Mouse (Mus musculus) lung, postnatal 10 days (tissue): Measurements from ENCODE around the gene Lpin1.
A peak's percentile ranks its signal among the peaks of the same experiment; 100 is the strongest.

Experiments
- DNase-seq: peaks from one replicate; pipeline ENCODE4 v3.0.0; 2021

Gene Lpin1

GRCm38 (mm10) chr12:16515183-16515582 lies 95.6 kb downstream of the Lpin1 start:
- DNase-seq: no peak

DNA sequence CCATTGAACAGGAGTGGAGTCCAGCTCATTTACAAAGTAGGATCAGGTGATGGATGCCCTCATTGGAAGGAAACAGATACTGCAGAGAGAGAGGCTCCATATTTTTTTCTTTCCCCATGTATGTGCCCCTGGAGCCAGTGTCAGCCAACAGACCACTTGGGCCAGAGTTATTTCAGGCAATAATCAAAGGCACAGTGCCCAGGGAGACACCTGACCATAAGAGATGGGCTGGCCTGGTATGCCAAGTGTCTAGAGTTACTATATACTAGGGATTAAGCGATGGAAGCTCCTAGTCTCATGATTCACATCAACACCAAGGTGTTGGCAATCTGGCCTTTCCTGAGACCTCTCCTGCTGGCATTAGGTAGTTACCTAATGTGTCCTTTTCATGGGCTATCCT lies 97.8 kb downstream of the Lpin1 start:
- no peak for DNase-seq

DNA sequence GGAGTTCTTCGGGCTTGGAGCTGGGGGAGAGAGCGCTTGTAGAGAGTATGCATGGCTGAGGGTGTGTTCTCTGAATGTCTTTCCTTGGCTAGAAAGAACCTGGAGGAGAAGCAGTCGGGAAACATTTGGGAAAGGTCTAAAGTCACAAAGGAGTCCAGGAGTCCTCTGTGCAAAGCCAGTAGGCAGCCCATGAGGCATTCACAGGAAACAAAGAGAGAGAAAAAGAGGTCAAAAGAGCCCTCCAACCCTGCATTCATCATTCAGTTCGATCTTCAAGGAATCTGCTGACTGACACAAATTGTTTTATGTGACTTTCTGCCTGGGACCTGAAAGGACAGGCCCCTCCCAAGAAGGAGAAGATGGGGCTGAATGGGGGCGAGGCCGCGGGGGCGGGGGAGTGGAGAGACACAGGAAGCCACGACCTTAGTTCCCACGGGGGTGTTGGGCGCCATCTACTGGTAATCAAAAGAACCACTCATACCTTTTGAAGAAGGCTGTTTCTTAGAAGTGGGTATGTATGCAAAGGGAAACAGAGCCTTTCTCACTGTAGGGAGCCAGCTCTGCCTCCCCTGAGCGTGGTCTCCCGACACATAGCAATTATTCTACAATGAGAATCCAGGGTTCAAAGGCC lies 101.5 kb downstream of the Lpin1 start:
- DNase-seq: peak; percentile 84

DNA sequence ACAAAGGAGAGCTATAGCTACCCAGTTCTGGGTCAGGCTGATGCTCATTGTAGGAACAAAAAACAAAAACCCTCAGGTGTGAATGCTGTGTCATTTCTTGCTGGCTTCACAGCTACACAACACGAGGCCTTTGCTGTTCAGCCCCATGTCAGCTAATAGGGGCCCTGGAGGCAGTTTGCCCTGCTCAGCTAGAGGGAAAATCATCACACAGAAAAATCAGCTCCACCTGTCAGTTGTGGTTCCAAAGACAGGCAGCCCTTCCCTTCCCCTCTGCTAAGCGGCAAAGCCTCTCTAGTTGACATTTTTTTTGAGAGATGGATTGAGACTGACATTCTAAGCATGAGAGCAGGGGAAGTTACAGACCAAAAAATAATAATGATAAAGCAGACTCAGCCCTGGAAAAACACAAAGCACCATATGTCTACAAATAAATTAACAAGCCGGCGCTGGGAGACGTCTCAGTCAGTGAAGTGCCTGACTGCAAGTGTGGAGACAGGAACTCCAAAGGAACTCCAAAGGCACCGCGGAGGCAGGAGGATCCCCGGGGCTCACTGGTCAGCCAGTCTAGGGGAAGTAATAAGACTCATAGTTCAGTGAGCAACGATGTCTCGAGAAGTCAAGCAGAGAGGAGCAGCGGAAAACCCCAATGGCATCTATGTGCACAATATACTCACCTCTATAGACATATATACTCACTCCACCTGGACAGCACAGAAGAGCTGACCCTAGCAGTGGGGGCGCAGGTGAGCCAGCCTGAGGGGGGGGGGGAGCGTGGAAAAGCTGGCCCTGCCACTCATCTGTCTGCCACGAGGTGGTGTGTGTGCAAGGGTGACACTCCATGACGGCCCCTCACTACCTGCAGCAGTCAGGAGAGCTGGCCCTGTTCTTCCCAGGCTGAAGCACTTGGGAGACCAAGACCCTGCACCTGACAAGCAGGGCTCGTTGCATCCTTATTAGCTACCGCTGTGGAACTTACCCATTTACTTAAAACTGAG lies 103.7 kb downstream of the Lpin1 start:
- DNase-seq: no peak

- no peak for DNase-seq
Measured at GRCm38 (mm10) chr12:16504244-16504643, 106.5 kb downstream of the Lpin1 start.

DNA sequence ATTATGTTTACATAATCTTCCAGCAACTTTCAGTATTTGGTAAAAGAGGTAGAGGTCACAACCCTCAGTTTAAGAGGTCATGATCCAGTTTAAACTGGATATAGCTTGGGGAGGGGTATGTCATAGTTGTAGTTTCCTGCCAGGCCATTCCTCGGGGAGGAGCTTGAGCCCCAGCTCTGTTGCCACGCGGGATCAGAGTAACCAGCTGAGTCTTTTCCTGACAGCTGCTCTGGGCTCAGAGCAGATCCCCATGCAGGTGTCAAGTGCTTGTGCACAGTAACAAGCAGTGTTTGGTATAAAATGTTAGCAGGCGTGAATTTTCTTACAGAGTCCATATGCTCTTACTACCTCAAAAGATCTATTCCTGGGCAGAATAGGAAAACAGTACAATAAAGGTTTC lies 112.8 kb downstream of the Lpin1 start:
- DNase-seq: no peak

DNA sequence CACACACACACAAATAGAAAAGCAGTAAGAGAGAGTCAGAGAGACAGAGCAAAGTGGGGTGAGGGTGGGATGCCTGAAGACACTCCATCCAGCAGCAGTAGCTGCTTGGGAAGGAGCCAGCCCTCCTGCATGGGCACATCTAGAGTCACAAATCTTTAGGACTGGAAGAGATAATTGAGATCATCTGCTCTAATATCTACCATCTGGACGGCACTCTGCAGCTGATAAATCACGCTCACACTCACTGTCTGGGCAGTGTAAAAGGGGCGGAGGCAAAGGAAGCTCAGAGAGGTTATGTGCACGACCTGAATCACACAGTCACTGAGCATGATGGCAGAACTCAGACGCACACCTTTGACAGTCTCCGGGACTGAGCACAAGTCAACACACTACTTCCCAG lies 118.1 kb downstream of the Lpin1 start:
- DNase-seq: no peak

- DNase-seq: no peak
Measured at GRCm38 (mm10) chr12:16488899-16489298, 121.9 kb downstream of the Lpin1 start.

GRCm38 (mm10) chr12:16487453-16487852 lies 123.3 kb downstream of the Lpin1 start:
- no peak for DNase-seq
